Mouse (Mus musculus): ENCODE measurements around the gene 1110051M20Rik. TPM values are rescaled to one million over a fixed set of nuclear protein-coding genes. Genes with fewer than 3 reads are reported as not detected.

Gene 1110051M20Rik
- total and polyA plus RNA-seq, 3 experiments, result 21.1 to 34.0 (median 26.2) TPM

- Histone ChIP-seq H3K9ac (ENCODE audit: insufficient read depth, low read depth) (no peak overlapping the region), H3K27me3 (replicated peaks) (no peaks in the 10 kb centered on the region), H3K36me3 (replicated peaks in 1 of 2; ENCODE audit: control insufficient read depth in 1 of 2, insufficient read depth in 1 of 2, low read length in 1 of 2) (no peaks in the 10 kb centered on the region), H3K4me3 (replicated peaks in 1 of 3; ENCODE audit: low read depth in 2 of 3, low read length in 2 of 3, poor library complexity in 1 of 3) (no peak overlapping the region), H3K4me1 (ENCODE audit: control insufficient read depth in 1 of 2, insufficient read depth in 2 of 2) (peaks cover 0 to 14% of the 10 kb centered on the region in 2 experiments; a peak in 3 of 4 replicates), H3K9me3 (replicated peaks; ENCODE audit: low read length) (no peaks in the 10 kb centered on the region), H3K4me2 (ENCODE audit: insufficient read depth, low read depth, poor library complexity, severe bottlenecking) (no peak overlapping the region), H3K79me2 (replicated peaks; ENCODE audit: control insufficient read depth, extremely low read depth, insufficient read depth, poor library complexity, severe bottlenecking) (no peaks in the 10 kb centered on the region), H3K27ac (ENCODE audit: insufficient read depth, low read depth) (no peak overlapping the region)
- DNase-seq (ENCODE audit: extremely low read depth), result no peak
- in situ Hi-C loops (cut with MboI; ENCODE audit: low pct_ligation_motif_present, low pct_unique_long_range_greater_than_20kb, low sequenced_read_pairs), result no loop called here
- no peak for TF ChIP-seq HCFC1 (IDR thresholded peaks at IDR 0.05; ENCODE audit: low read depth, low read length)
- TF ChIP-seq ETS1 (conservative IDR thresholded peaks at IDR 0.05; ENCODE audit: low read depth, low read length), result no peak
- TF ChIP-seq ZC3H11A (IDR thresholded peaks at IDR 0.05; ENCODE audit: low read depth, low read length), result no peak
- TF ChIP-seq JUND (conservative IDR thresholded peaks at IDR 0.05; ENCODE audit: low read depth, low read length), result no peak
- TF ChIP-seq NRF1 (IDR thresholded peaks at IDR 0.05; ENCODE audit: low read depth, low read length), result no peak
- TF ChIP-seq EP300 (IDR thresholded peaks at IDR 0.05; ENCODE audit: low read length), result no peak
- TF ChIP-seq BHLHE40 (IDR thresholded peaks at IDR 0.05; ENCODE audit: low read depth, low read length), result no peak
- no peak for TF ChIP-seq PAX5 (IDR thresholded peaks at IDR 0.05; ENCODE audit: low read length)
- no peak for TF ChIP-seq GABPA (IDR thresholded peaks at IDR 0.05; ENCODE audit: insufficient replicate concordance, low read depth, low read length)
- no peak for TF ChIP-seq MAFK (IDR thresholded peaks at IDR 0.05; ENCODE audit: insufficient replicate concordance, low read length)
- no peak for TF ChIP-seq POLR2A (IDR thresholded peaks at IDR 0.05; ENCODE audit: low read depth, low read length)
- no peak for TF ChIP-seq SIN3A (IDR thresholded peaks at IDR 0.05; ENCODE audit: low read length)
- dilution Hi-C loops (cut with MboI; ENCODE audit: extremely low pct_ligation_motif_present, extremely low pct_unique_long_range_greater_than_20kb, low sequenced_read_pairs), result no loop called here
These were observed 44.8 kb downstream of the 1110051M20Rik start for GRCm38 (mm10) chr2:91399727-91400126.

- DNase-seq (ENCODE audit: extremely low read depth), result no peak
- in situ Hi-C loops (cut with MboI; ENCODE audit: low pct_ligation_motif_present, low pct_unique_long_range_greater_than_20kb, low sequenced_read_pairs) (no loop called here), dilution Hi-C loops (cut with MboI; ENCODE audit: extremely low pct_ligation_motif_present, extremely low pct_unique_long_range_greater_than_20kb, low sequenced_read_pairs) (no loop called here)
- Histone ChIP-seq H3K27me3 (replicated peaks) (no peaks in the 10 kb centered on the region), H3K79me2 (replicated peaks; ENCODE audit: control insufficient read depth, extremely low read depth, insufficient read depth, poor library complexity, severe bottlenecking) (no peaks in the 10 kb centered on the region), H3K4me3 (replicated peaks in 1 of 3; ENCODE audit: low read depth in 2 of 3, low read length in 2 of 3, poor library complexity in 1 of 3) (no peak overlapping the region), H3K9ac (ENCODE audit: insufficient read depth, low read depth) (no peak overlapping the region), H3K36me3 (replicated peaks in 1 of 2; ENCODE audit: control insufficient read depth in 1 of 2, insufficient read depth in 1 of 2, low read length in 1 of 2) (no peaks in the 10 kb centered on the region), H3K4me1 (ENCODE audit: control insufficient read depth in 1 of 2, insufficient read depth in 2 of 2) (peaks cover 0 to 14% of the 10 kb centered on the region in 2 experiments; a peak in 3 of 4 replicates), H3K4me2 (ENCODE audit: insufficient read depth, low read depth, poor library complexity, severe bottlenecking) (no peak overlapping the region), H3K9me3 (replicated peaks; ENCODE audit: low read length) (no peaks in the 10 kb centered on the region), H3K27ac (ENCODE audit: insufficient read depth, low read depth) (no peak overlapping the region)
- no peak for TF ChIP-seq JUN (IDR thresholded peaks at IDR 0.05; ENCODE audit: insufficient read depth, low read depth, low read length)
- TF ChIP-seq ZMIZ1 (IDR thresholded peaks at IDR 0.05; ENCODE audit: low read depth, low read length), result no peak
- no peak for TF ChIP-seq MAX (IDR thresholded peaks at IDR 0.05; ENCODE audit: low read length)
These were observed 45.3 kb downstream of the 1110051M20Rik start for GRCm38 (mm10) chr2:91399168-91399567.

- in situ Hi-C loops (cut with MboI; ENCODE audit: low pct_ligation_motif_present, low pct_unique_long_range_greater_than_20kb, low sequenced_read_pairs), result no loop called here
- Histone ChIP-seq H3K4me3 (replicated peaks in 1 of 3; ENCODE audit: low read depth in 2 of 3, low read length in 2 of 3, poor library complexity in 1 of 3) (no peak overlapping the region), H3K4me2 (ENCODE audit: insufficient read depth, low read depth, poor library complexity, severe bottlenecking) (no peak overlapping the region), H3K9ac (ENCODE audit: insufficient read depth, low read depth) (no peak overlapping the region), H3K4me1 (ENCODE audit: control insufficient read depth in 1 of 2, insufficient read depth in 2 of 2) (peaks cover 0 to 14% of the 10 kb centered on the region in 2 experiments; a peak in 3 of 4 replicates), H3K27me3 (replicated peaks) (no peaks in the 10 kb centered on the region), H3K36me3 (replicated peaks in 1 of 2; ENCODE audit: control insufficient read depth in 1 of 2, insufficient read depth in 1 of 2, low read length in 1 of 2) (peaks cover 0 to 5% of the 10 kb centered on the region in 2 experiments), H3K79me2 (replicated peaks; ENCODE audit: control insufficient read depth, extremely low read depth, insufficient read depth, poor library complexity, severe bottlenecking) (no peaks in the 10 kb centered on the region), H3K9me3 (replicated peaks; ENCODE audit: low read length) (no peaks in the 10 kb centered on the region), H3K27ac (ENCODE audit: insufficient read depth, low read depth) (no peak overlapping the region)
- dilution Hi-C loops (cut with MboI; ENCODE audit: extremely low pct_ligation_motif_present, extremely low pct_unique_long_range_greater_than_20kb, low sequenced_read_pairs), result no loop called here
- no peak for TF ChIP-seq E2F4 (IDR thresholded peaks at IDR 0.05; ENCODE audit: insufficient replicate concordance, low read depth, low read length)
- no peak for DNase-seq (ENCODE audit: extremely low read depth)
These were observed 50.4 kb downstream of the 1110051M20Rik start for GRCm38 (mm10) chr2:91394078-91394477.
